Mouse (Mus musculus) lung, adult 2 months (tissue): ENCODE results near the gene Tmx4. TPM values are rescaled to one million over a fixed set of nuclear protein-coding genes. Genes with fewer than 3 reads are reported as not detected.

Experiments
- DNase-seq: peaks from one replicate; pipeline ENCODE4 v3.0.0; 2022
- H3K4me1 ChIP-seq: fragments of 200-500 bp; 2 replicates; pipeline ENCODE4 v1.6.1; 2011; ENCODE audit warnings: low read length; ENCODE audit not compliant: control insufficient read depth, insufficient read depth
- H3K4me3 ChIP-seq: fragments of 200-500 bp; replicated peaks from 2 replicates; pipeline ENCODE3; 2011; ENCODE audit warnings: low read depth, mild to moderate bottlenecking, control low read depth, low read length; ENCODE audit errors: extremely low read depth
- CTCF ChIP-seq: fragments of 200-500 bp; IDR thresholded peaks from 2 replicates; pipeline ENCODE4 v1.5.1; 2011; ENCODE audit warnings: mild to moderate bottlenecking, low read length, control low read depth; ENCODE audit not compliant: insufficient read depth
- POLR2A ChIP-seq: fragments of 200-500 bp; IDR thresholded peaks from 2 replicates; pipeline ENCODE4 v1.6.1; 2011; ENCODE audit warnings: low read depth, mild to moderate bottlenecking, control low read depth, low read length, borderline replicate concordance; ENCODE audit errors: extremely low read depth
- WGBS: fragments of 180-500 bp; shearing (Covaris S2); methylation state at CpG from one replicate; pipeline ENCODE4 v1.1.7; 2018; 5-methylcytosine and 5-hydroxymethylcytosine counted together
- polyA plus RNA-seq: library from polyadenylated mRNA; depleted of rRNA; stranded (reverse); fragments of >200 nt; gene quantifications from 2 replicates; pipeline ENCODE4 v1.2.3, GENCODE M21; 2012; rRNA removed

Tmx4 gene
- polyA plus RNA-seq, 1 experiment: 6.9 TPM

DNA sequence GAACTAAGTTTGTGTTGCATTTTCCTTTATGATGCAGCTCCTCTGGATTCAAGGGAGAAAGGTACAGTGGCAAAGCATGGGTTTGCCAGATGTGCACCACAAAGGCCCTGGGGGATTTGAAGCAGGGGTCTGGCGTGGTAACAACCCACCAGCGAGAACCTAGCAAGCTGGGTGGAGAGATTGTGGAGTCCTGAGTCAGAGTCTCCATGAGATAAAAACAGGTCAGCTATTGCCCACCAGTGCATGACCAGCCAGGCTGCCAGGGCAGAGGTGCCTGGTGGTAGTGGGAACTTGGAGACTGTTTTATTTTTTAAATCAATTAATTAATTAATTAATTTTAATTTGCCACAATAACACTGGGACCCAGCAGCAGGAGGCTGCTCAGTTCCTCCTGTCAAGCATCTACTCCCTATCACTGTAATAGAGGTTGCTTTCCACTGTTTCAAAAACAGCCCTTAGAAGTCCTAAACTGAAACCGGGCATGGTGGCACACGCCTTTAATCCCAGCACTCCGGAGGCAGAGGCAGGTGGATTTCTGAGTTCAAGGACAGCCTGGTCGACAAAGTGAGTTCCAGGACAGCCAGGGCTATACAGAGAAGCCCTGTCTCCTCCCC, 52.8 kb downstream of the Tmx4 start:
- no peak for TF ChIP-seq POLR2A
- TF ChIP-seq CTCF: no peak
- DNase-seq: no peak
- Histone ChIP-seq H3K4me1 (no peaks in the 10 kb centered on the region), H3K4me3 (no peak overlapping the region)
- 94% methylated on average over 6 of the region's 6 CpGs for WGBS

- 48% methylated on average over 4 of the region's 4 CpGs for WGBS
- no peak for DNase-seq
These were observed 58.7 kb downstream of the Tmx4 start for GRCm38 (mm10) chr2:134585243-134585642.

DNA sequence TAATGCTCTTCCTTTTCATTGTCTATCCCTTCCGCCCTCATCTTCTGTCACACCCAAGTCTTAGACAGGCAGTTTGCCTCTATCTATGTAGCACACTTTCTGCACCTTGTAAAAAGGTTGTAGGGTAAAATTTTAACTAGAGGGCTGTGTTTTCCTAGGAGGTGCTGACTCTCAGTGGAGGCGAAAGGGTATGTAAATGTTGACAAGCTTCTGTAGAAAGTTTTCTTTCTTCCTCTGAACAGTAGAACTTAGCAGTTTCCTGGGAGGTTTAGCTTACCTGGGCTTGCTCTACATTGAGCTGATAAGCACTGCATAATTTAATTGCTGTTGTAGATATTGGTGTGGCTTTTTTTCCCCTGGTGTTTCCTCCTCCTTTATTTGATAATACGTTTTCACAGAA, 84.5 kb downstream of the Tmx4 start:
- Histone ChIP-seq H3K4me3 (no peak overlapping the region), H3K4me1 (no peaks in the 10 kb centered on the region)
- DNase-seq: no peak
- WGBS: 78% methylated on average over 3 of the region's 3 CpGs
- no peak for TF ChIP-seq POLR2A
- TF ChIP-seq CTCF: no peak

More at GRCm38 (mm10) chr2:134585243-134585642, 58.7 kb downstream of the Tmx4 start:
- no peak for TF ChIP-seq CTCF
- no peak for TF ChIP-seq POLR2A
- Histone ChIP-seq H3K4me3 (no peak overlapping the region), H3K4me1 (no peaks in the 10 kb centered on the region)

DNA sequence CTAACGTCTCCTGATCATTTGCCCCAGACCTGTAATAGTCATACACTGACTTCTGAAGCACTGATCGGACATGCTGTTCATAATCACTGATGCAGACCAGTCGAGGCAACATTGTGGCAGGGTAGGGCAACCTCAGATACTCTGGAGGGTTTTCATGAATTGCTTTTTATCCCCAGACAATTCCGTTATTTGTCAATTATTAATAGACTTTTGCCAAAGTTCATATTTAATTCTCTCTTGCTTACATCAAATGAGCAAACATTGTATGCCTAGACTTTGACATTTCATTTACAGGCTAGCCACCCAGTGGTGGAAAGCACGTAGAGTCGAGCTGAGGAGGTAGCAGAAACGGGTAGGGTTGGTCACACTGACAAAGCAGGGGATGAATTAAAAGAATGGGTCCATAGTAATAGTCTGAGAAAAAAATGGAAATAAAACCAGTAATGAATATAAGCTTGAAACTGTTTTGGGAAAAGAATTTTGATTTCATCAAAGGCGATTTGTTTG, 89.7 kb downstream of the Tmx4 start, which contains the start of gene Hao1:
Hao1 (minus strand) TSS at position 148 of the 507 bp plus-strand sequence.
- H3K4me1 ChIP-seq: no peaks in the 10 kb centered on the region
- TF ChIP-seq POLR2A: no peak
- TF ChIP-seq CTCF: no peak
- no peak for DNase-seq
- H3K4me3 ChIP-seq: no peak within 1 kb of the TSS
- 76% methylated on average over 8 of the region's 8 CpGs for WGBS

GRCm38 (mm10) chr2:134552358-134552757, 91.6 kb downstream of the Tmx4 start:
- DNase-seq: no peak
- H3K4me3 ChIP-seq: no peak overlapping the region
- H3K4me1 ChIP-seq: no peaks in the 10 kb centered on the region
- TF ChIP-seq CTCF: no peak
- no peak for TF ChIP-seq POLR2A

- H3K4me1 ChIP-seq: no peaks in the 10 kb centered on the region
- DNase-seq: peak; percentile 47
- H3K4me3 ChIP-seq: no peak overlapping the region
- WGBS: 11% methylated on average over 4 of the region's 4 CpGs
- peak; percentile 23; the same call in 1 of the 2 replicates for TF ChIP-seq CTCF
- TF ChIP-seq POLR2A: no peak
These were observed 94.2 kb downstream of the Tmx4 start for GRCm38 (mm10) chr2:134549770-134550169.

DNA sequence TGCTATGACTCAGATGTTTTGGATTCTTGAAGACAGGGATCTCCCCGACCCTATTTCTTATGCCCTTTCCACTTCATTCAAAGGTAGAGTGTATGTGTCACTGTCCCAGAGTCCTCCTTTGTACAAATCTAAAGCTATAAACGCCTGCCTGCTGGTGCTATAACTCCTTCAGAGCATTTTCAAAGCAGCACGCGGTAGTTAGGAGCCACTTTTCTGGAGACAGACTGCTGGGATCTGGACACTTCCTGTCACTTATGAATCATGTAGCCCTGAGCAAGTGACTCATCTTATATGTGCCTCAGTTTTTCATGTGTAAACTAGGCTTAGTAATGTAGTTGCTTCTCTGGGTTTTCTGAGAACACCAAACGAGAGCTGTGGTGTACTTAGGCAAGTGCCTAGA, 98.8 kb downstream of the Tmx4 start:
- TF ChIP-seq CTCF (no peak), POLR2A (no peak)
- no peak for DNase-seq
- WGBS: 60% methylated on average over 5 of the region's 5 CpGs
- no peak overlapping the region for H3K4me3 ChIP-seq
- H3K4me1 ChIP-seq: no peaks in the 10 kb centered on the region

DNA sequence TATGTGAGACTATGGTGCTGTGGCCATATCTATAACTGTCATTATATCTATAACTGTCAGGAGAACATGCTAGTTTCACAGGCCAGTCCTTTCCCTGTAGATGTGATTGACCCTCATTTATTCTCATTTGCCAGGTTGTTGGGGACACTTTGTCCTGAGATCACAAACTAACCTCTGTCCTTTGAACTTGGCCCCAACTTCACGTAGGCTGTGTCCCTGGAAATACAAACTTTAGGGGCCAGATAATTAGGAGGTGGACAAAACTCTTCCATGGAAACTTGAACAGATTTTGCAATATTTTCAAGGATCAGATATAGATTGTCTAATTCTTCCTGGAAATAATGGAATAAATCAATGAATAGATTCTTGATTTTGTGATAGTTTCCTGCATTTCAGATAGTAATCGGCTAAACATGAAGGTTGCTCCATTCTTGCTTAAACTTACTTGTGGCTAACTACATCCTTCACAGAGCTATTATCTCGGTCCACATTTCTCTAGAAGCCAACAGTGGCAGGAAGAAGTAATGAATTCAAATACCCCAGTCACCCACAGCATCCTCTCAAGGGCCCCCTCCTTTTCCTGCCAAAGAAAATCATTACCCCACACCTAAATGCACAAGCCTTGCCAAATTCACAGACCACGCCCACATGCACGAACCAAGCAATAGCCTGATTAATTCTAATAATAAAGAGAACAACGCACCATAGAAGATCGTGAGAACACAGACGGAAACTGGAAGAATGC, 99.5 kb downstream of the Tmx4 start:
- DNase-seq: no peak
- WGBS: 52% methylated on average over 8 of the region's 8 CpGs
- H3K4me1 ChIP-seq: no peaks in the 10 kb centered on the region
- H3K4me3 ChIP-seq: no peak overlapping the region
- TF ChIP-seq POLR2A: no peak

Other genes starting within 250 kb of the Tmx4 start
- not detected in 2 replicates for gene Hao1, start 89.8 kb downstream of the Tmx4 start, polyA plus RNA-seq
- 6.0 and 6.2 TPM in 2 replicates for gene Plcb1, start 141.9 kb upstream of the Tmx4 start, polyA plus RNA-seq